Mouse (Mus musculus) heart, postnatal 0 days (tissue): ENCODE data around the gene Cry2.

Experiments used
- CTCF ChIP-seq: IDR thresholded peaks from 2 replicates; pipeline ENCODE4 v1.5.1; 2016; ENCODE audit warnings: antibody characterized with exemption, control low read depth, low read depth
- EP300 ChIP-seq: IDR thresholded peaks from 2 replicates; pipeline ENCODE4 v1.6.1; 2016; ENCODE audit warnings: antibody characterized with exemption, low read depth

DNA sequence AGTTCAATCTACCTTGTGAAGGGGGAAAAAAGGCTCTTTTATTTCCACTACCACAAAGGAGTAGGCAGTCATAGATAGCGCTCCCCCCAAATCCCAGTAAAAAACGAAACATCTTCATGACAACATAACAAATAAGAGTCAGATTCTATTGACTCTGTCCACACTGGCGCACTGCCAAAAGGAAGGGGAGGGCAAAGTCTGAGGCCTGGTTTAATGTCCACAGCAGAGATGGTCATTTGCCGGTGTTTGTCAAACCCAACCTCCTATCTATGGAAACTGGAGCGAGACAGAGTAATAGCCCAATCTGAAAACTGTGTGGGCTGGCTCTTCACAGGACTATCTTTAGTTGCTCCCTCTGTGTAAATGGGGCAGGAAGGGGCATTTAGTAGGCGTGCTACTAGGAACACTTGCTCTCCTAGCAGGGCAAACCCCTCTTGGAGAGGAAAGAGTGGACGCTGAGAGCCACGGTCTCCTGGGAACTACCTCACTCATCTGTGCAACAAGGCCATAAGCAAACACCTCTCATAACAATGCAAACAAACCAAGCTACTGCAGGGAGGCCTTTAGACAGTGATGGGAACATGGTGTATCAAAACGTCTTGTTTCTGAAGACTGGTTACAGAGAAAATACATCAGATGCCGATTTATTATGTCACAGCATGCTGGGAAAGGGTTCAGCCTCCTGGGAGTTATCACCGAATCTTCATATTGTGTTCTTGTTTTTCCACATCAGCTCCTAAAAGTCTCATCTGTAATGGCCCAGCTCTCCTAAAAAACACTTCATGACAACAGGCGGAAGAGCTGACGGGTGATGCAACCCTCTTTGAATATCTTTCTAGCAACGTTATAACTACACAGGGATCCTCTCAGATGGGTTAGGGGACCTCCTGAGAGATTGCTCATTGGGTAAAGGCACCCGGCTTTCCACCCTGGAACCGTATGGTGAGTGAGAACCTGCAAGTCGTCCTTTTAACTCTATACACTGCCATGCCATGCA is 1.2 kb downstream of the Cry2 start:
- TF ChIP-seq CTCF (no peak), EP300 (no peak)
